Mouse (Mus musculus): ENCODE data around the gene Slc30a3.

DNA sequence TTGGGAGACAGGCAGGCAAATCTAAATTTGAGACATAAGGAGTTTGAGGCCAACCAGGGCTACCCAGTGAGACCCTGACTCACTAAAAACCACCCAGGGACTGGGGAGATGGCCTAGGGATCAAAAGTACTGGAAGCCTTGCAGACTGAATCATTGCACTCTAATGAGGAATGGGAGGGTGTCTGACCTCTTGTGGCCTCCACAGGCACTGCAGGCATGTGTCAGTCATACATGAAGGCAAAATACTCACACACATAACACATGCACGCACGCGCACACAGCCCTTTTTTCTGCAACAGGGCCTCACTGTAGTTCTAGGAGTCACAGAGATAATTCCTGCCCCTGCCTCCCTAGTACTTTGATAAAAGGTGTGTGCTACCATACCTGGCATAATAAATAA lies 26.7 kb downstream of the Slc30a3 start:
- TF ChIP-seq CTCF (IDR thresholded peaks at IDR 0.05; ENCODE audit: borderline replicate concordance, insufficient read depth, low read depth, low read length) (peak; percentile 65), POLR2A (IDR thresholded peaks at IDR 0.05; ENCODE audit: borderline replicate concordance, insufficient read depth, low read length) (no peak)

Data from cerebellum, adult 2 months (tissue).